Mouse (Mus musculus) thymus, adult 2 months (tissue): Measurements from ENCODE around the gene Aldoc. TPM values are rescaled to one million over a fixed set of nuclear protein-coding genes. Genes with fewer than 3 reads are reported as not detected.
A peak's percentile ranks its signal among the peaks of the same experiment; 100 is the strongest.

Experiments
- DNase-seq: peaks from one replicate; pipeline ENCODE4 v3.0.0; 2021
- H3K27ac ChIP-seq: fragments of 200-500 bp; 2 replicates; pipeline ENCODE4 v1.5.1; 2012; ENCODE audit warnings: low read length, control low read depth; ENCODE audit not compliant: control insufficient read depth, insufficient read depth
- H3K27me3 ChIP-seq: fragments of 200-500 bp; 2 replicates; pipeline ENCODE4 v1.6.1; 2012; ENCODE audit warnings: mild to moderate bottlenecking, low read length, moderate library complexity, mixed read lengths; ENCODE audit not compliant: control insufficient read depth, insufficient read depth
- H3K36me3 ChIP-seq: fragments of 200-500 bp; 2 replicates; pipeline ENCODE4 v1.6.1; 2012; ENCODE audit warnings: mild to moderate bottlenecking, low read length, moderate library complexity; ENCODE audit not compliant: control insufficient read depth, insufficient read depth
- H3K4me1 ChIP-seq: fragments of 200-500 bp; replicated peaks from 2 replicates; pipeline ENCODE4 v1.6.1; 2012; ENCODE audit warnings: low read length; ENCODE audit not compliant: control insufficient read depth, insufficient read depth
- H3K4me3 ChIP-seq: fragments of 200-500 bp; 2 replicates; pipeline ENCODE4 v1.5.1; 2012; ENCODE audit warnings: mild to moderate bottlenecking, low read length, control low read depth, moderate library complexity; ENCODE audit not compliant: control insufficient read depth, insufficient read depth
- CTCF ChIP-seq: fragments of 200-500 bp; IDR thresholded peaks from 2 replicates; pipeline ENCODE4 v1.5.1; 2012; ENCODE audit warnings: mild to moderate bottlenecking, control low read depth, low read length, moderate library complexity, borderline replicate concordance; ENCODE audit not compliant: control insufficient read depth, poor library complexity, insufficient read depth; ENCODE audit errors: extremely low read depth
- POLR2A ChIP-seq: fragments of 200-500 bp; IDR thresholded peaks from 2 replicates; pipeline ENCODE4 v1.6.1; 2012; ENCODE audit warnings: mild to moderate bottlenecking, low read length, control low read depth, moderate library complexity; ENCODE audit not compliant: control insufficient read depth, poor library complexity, insufficient read depth; ENCODE audit errors: extremely low read depth
- WGBS: fragments of 180-500 bp; shearing (Covaris S2); methylation state at CpG from one replicate; pipeline ENCODE4 v1.1.7; 2018; 5-methylcytosine and 5-hydroxymethylcytosine counted together
- polyA plus RNA-seq: library from polyadenylated mRNA; depleted of rRNA; stranded (reverse); fragments of >200 nt; gene quantifications from 2 replicates; pipeline ENCODE4 v1.2.3, GENCODE M21; 2012

The Aldoc gene
- polyA plus RNA-seq, 1 experiment, result 3.0 TPM

GRCm38 (mm10) chr11:78347908-78348307 is 25.1 kb downstream of the Aldoc start:
- no peak overlapping the region for H3K27ac ChIP-seq

GRCm38 (mm10) chr11:78348474-78348873 is 25.7 kb downstream of the Aldoc start:
- no peak for TF ChIP-seq CTCF
- TF ChIP-seq POLR2A, result no peak
- peaks cover 29% of the 10 kb centered on the region for H3K4me1 ChIP-seq
- WGBS, result 87% methylated on average over 7 of the region's 7 CpGs

More at GRCm38 (mm10) chr11:78347908-78348307, 25.1 kb downstream of the Aldoc start:
- 86% methylated on average over 9 of the region's 9 CpGs for WGBS
- TF ChIP-seq POLR2A (no peak), CTCF (no peak)
- Histone ChIP-seq H3K4me3 (no peak overlapping the region), H3K4me1 (peaks cover 29% of the 10 kb centered on the region), H3K36me3 (no peaks in the 10 kb centered on the region), H3K27me3 (no peaks in the 10 kb centered on the region)
- no peak for DNase-seq

GRCm38 (mm10) chr11:78349441-78350358 is 26.9 kb downstream of the Aldoc start:
- WGBS, result 96% methylated on average over 4 of the region's 4 CpGs
- TF ChIP-seq CTCF (no peak), POLR2A (no peak)
- Histone ChIP-seq H3K4me1 (peaks cover 22% of the 10 kb centered on the region), H3K36me3 (no peaks in the 10 kb centered on the region), H3K27ac (no peak overlapping the region), H3K27me3 (no peaks in the 10 kb centered on the region), H3K4me3 (no peak overlapping the region)
- no peak for DNase-seq

More at GRCm38 (mm10) chr11:78348474-78348873, 25.7 kb downstream of the Aldoc start:
- Histone ChIP-seq H3K4me3 (no peak overlapping the region), H3K36me3 (no peaks in the 10 kb centered on the region), H3K27me3 (no peaks in the 10 kb centered on the region), H3K27ac (no peak overlapping the region)
- DNase-seq, result no peak

- DNase-seq, result no peak
- H3K27me3 ChIP-seq, result no peaks in the 10 kb centered on the region
- H3K4me3 ChIP-seq, result no peak overlapping the region
- TF ChIP-seq POLR2A (no peak), CTCF (no peak)
- no peaks in the 10 kb centered on the region for H3K36me3 ChIP-seq
- 45% methylated on average over 1 of the region's 1 CpGs for WGBS
- no peak overlapping the region for H3K27ac ChIP-seq
- H3K4me1 ChIP-seq, result no peaks in the 10 kb centered on the region; the same call in 1 of the 2 replicates
These were observed 30.3 kb downstream of the Aldoc start for GRCm38 (mm10) chr11:78353081-78353480.

- DNase-seq, result no peak
- no peaks in the 10 kb centered on the region; the same call in 1 of the 2 replicates for H3K4me1 ChIP-seq
- H3K4me3 ChIP-seq, result no peak overlapping the region
- H3K27me3 ChIP-seq, result no peaks in the 10 kb centered on the region
- 95% methylated on average over 6 of the region's 6 CpGs for WGBS
- no peak overlapping the region for H3K27ac ChIP-seq
- TF ChIP-seq CTCF (no peak), POLR2A (no peak)
- H3K36me3 ChIP-seq, result no peaks in the 10 kb centered on the region
These were observed 32.1 kb downstream of the Aldoc start for GRCm38 (mm10) chr11:78354905-78355304.

GRCm38 (mm10) chr11:78355471-78356238 is 32.9 kb downstream of the Aldoc start:
- H3K36me3 ChIP-seq, result no peaks in the 10 kb centered on the region
- DNase-seq, result peak; percentile 62
- H3K27me3 ChIP-seq, result no peaks in the 10 kb centered on the region
- TF ChIP-seq CTCF, result peak; percentile 48; the same call in 1 of the 2 replicates
- TF ChIP-seq POLR2A, result no peak
- H3K4me1 ChIP-seq, result no peaks in the 10 kb centered on the region; the same call in 1 of the 2 replicates
- no peak overlapping the region for H3K4me3 ChIP-seq
- 46% methylated on average over 4 of the region's 4 CpGs for WGBS
- no peak overlapping the region for H3K27ac ChIP-seq
